Mouse (Mus musculus) retina, postnatal 7 days (tissue): ENCODE measurements around the gene Btf3l4.

Source experiments
- DNase-seq: peaks from one replicate; pipeline ENCODE4 v3.0.0-alpha.2; 2012; ENCODE audit warnings: low read depth, low spot score

Btf3l4 gene

GRCm38 (mm10) chr4:108825677-108826076 lies 7.7 kb downstream of the Btf3l4 start:
- DNase-seq = no peak

DNA sequence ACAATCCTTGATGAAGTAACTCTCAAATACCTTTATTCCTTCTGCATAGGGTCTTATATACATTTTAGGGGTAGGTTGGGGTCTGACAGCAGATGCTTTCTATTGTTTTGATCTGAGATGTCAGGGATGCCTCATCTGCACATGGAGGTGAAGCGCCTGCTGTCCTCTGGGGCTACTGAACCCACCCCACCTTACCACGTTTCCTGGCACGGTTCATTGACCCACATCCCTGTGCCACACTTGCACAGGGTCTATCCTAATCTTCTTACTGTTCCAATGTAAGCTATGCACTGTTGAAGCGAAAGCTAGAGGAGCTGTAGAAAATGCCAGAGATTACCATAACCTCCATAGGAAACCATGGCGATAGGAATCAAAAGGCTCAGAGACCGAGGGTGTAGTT lies 21.9 kb downstream of the Btf3l4 start:
- no peak for DNase-seq

DNA sequence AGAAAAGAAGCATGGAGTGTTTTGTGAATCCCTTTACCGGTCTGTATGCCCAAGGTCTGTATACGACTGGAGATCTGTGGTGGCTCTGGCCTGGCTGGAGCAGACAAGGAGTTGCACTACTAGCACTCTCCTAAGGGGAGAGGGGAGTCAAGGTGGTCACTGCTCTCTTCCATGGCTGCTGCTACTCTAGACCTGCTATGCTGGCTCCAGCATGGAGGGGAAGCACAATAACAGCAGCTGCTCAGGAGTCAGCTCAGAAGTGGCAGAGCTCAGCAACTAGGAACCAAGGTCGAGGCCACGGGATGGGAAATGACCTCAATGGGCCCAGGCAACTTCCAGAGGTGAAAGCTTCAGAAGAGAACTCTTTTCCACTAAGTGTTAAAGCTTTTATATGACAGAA lies 22.3 kb downstream of the Btf3l4 start:
- DNase-seq = no peak

DNA sequence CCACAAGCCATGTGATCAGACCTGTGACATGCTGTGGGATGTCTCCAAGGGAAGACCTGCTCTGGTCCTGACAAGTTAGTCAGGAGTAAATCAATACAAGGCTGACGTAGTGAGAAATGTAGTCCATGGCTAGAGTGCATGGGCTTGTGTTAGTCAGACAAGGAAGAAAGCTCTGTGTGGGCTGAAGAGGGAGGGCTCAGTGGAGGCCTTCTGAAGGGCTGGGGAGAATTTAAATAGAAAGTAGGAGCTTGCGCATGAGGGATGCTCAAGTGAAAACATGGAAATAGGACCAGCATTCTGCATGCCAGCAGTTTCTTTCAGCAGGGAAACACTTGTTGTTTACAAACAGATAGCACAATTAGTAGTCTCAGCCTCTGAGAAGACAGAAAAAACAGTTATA lies 29.9 kb downstream of the Btf3l4 start:
- no peak for DNase-seq

- peak; percentile 42 for DNase-seq
Measured at GRCm38 (mm10) chr4:108798083-108798830, 35.2 kb downstream of the Btf3l4 start.

- no peak for DNase-seq
Measured at GRCm38 (mm10) chr4:108796701-108797100, 36.7 kb downstream of the Btf3l4 start.

- no peak for DNase-seq
Measured at GRCm38 (mm10) chr4:108793941-108794340, 39.5 kb downstream of the Btf3l4 start.

DNA sequence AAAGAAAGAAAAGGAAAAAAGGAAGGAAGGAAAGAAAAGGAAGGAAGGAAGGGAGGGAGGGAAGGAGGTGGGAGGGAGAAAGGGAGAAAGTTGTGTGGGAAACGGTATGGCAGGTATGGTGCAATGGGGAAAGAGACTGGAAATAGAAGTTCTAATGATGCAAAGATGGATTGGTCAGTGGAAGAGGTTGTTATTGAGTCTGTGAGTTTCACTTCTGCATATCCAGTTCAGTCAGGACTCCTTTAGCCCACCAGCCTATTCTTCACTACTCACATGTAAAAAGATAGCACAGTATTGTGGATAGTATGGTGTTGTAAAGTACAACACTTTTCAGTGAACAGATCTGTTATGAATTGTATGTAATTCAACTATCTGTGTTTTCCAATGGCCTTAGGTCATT lies 42.9 kb downstream of the Btf3l4 start:
- DNase-seq = no peak

DNA sequence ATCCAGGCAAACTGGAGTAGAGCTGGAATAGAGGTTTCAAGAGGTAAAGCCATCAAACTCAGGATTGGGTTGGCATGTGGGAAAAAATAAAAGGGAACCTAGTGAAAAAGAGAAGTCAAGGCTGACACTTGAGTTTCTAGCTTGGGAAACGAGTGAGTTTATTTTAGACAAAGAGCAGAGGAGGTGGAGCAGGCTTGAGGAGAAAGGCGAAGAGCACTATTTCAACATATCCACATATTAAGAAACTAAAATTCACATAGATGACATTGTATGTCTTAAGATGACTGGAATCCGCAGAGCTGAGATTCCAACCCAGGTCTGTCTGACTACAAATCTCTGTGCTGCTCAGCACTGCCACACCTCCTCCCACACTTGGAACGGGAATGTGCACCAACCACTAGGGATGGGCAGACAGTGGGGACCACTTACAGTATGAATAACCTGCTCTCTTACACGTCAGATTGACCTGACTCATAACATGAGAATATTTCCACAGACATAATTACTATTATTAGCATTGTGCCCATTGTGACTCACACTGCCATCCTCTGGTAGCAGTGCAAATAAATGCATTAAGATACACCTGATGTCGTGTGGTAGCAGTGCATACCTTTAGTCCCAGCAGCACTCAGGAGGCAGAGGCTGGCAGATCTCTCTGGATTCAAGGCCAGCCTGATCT lies 44.0 kb downstream of the Btf3l4 start:
- no peak for DNase-seq

- no peak for DNase-seq
Measured at GRCm38 (mm10) chr4:108782421-108783085, 50.9 kb downstream of the Btf3l4 start.

DNA sequence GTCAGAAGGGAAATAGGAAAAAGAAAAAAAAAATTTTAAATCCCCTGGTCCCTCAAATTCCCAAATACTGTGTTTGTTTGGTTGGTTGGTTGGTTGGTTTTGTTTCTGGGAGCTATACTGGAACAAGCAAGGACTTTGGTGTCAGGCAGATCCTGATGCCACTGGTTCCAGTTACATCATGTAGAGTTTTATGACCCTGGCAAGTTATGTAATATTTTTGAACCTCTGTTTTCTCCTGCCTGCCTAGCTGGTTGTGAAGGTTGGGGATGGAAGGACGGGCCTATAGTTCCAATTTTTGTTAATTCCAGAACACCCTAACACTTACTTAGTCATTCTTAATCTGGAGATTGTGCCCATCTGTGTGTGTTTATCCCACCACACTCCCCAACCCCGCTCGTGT lies 51.8 kb downstream of the Btf3l4 start:
- DNase-seq = no peak

DNA sequence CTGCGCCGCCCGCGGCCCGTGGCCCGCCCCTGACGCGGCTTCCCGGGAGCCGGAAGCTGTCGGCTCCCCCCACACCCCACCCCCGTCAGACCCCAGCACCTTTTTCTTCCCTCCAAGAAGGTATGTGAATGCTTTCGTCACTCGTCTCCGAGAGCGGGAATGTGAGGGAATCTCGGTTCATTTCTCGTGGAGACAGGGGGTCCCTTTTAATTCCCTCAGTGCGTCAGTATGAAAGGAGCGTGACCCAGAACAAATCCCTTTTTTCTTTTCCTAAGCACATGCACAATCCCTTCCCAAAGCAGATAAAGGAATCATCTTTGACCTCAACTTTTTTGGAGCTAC lies 52.6 kb downstream of the Btf3l4 start:
- DNase-seq = no peak

DNA sequence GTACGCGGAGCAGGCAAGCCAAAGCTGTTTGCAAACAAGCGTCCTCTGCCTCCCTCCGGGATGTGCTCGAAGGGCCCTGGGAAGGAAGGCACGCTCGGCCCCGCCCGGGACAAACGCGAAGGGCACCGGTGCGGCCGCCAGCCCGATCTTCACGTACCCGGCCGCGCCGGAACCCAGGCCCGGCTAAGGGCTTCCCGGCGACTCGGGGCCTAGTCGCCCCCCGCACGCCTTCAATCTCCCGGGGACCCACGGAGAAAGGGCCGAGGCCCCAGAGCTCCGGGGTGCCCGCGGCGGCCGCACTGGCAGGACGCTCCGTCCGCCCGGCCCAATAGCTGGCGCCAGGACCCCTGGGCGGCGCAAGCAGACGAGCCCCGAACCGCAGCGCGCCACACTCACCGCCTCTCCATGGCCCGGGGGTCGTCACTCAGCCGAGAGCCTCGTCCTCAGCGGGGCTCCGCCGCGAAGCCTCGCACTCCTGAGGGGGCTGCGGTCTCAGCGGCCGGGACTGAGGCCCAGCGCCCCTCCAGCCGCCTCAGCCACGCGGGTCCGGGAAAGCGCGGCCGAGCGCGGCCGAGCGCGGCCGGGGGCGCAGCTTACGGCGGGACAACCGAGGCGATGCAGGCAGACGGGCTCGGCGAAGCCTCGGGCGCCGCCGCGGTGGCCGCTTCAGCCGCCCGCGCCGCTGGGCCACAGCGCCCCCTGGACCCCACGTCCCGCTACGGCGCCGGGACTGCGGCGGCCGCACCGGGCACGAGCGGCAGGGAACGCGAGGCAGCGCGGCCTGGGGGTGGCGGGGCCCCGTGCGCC lies 53.2 kb downstream of the Btf3l4 start, which contains the start of gene Zfyve9:
Gene Zfyve9, minus strand, starts transcription at position 742 of the 807 bp plus-strand sequence.
- peak; percentile 73 for DNase-seq

DNA sequence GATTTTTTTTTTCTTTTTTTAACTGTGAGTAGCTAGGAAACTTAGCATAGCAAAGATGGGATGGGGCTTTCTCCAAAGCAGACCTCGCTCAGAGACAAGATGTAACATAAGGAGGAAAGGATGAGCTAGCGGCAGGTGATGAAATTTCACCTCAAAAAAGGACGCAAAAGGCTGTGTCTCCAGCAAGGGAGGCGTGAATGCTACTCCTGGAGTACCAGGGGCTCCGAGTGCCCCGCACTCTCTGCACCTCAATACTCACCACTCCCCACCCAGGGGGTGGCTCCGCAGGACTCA lies 53.7 kb downstream of the Btf3l4 start:
- no peak for DNase-seq

- no peak for DNase-seq
Measured at GRCm38 (mm10) chr4:108768527-108768926, 64.9 kb downstream of the Btf3l4 start.
